Mouse (Mus musculus) retina, adult 2 months (tissue): Measurements from ENCODE around the gene Negr1.
A peak's percentile ranks its signal among the peaks of the same experiment; 100 is the strongest.

ENCODE experiments used
- DNase-seq: peaks from one replicate; pipeline ENCODE4 v3.0.0-alpha.2; 2012; ENCODE audit warnings: low read depth, low spot score

Negr1 gene

GRCm38 (mm10) chr3:156992811-156993210 is 431.2 kb downstream of the Negr1 start:
- no peak for DNase-seq

- no peak for DNase-seq
Observed at GRCm38 (mm10) chr3:156999177-156999808, 437.7 kb downstream of the Negr1 start.

GRCm38 (mm10) chr3:157021632-157022031 is 460.0 kb downstream of the Negr1 start:
- DNase-seq: no peak

- no peak for DNase-seq
Observed at GRCm38 (mm10) chr3:157024580-157024979, 463.0 kb downstream of the Negr1 start.

GRCm38 (mm10) chr3:157031513-157032142 is 470.0 kb downstream of the Negr1 start:
- DNase-seq: no peak

- no peak for DNase-seq
Observed at GRCm38 (mm10) chr3:157036016-157036415, 474.4 kb downstream of the Negr1 start.

- no peak for DNase-seq
Observed at GRCm38 (mm10) chr3:157036568-157036967, 475.0 kb downstream of the Negr1 start.

GRCm38 (mm10) chr3:157040619-157041018 is 479.0 kb downstream of the Negr1 start:
- no peak for DNase-seq

- DNase-seq: no peak
Observed at GRCm38 (mm10) chr3:157044565-157044964, 483.0 kb downstream of the Negr1 start.

GRCm38 (mm10) chr3:157064438-157064837 is 502.8 kb downstream of the Negr1 start:
- DNase-seq: peak; percentile 32

- no peak for DNase-seq
Observed at GRCm38 (mm10) chr3:157066331-157066730, 504.7 kb downstream of the Negr1 start.

- DNase-seq: no peak
Observed at GRCm38 (mm10) chr3:157079250-157079965, 517.8 kb downstream of the Negr1 start.

- DNase-seq: no peak
Observed at GRCm38 (mm10) chr3:157079966-157080306, 518.3 kb downstream of the Negr1 start.

GRCm38 (mm10) chr3:157080585-157080984 is 519.0 kb downstream of the Negr1 start:
- DNase-seq: no peak

- no peak for DNase-seq
Observed at GRCm38 (mm10) chr3:157082808-157083784, 521.5 kb downstream of the Negr1 start.

GRCm38 (mm10) chr3:157085180-157085579 is 523.6 kb downstream of the Negr1 start:
- no peak for DNase-seq

GRCm38 (mm10) chr3:157090051-157090450 is 528.5 kb downstream of the Negr1 start:
- DNase-seq: no peak

- no peak for DNase-seq
Observed at GRCm38 (mm10) chr3:157096284-157096683, 534.7 kb downstream of the Negr1 start.

GRCm38 (mm10) chr3:157097514-157097913 is 535.9 kb downstream of the Negr1 start:
- no peak for DNase-seq

GRCm38 (mm10) chr3:157098417-157098816 is 536.8 kb downstream of the Negr1 start:
- no peak for DNase-seq

- DNase-seq: no peak
Observed at GRCm38 (mm10) chr3:157104866-157105579, 543.4 kb downstream of the Negr1 start.
